Mouse (Mus musculus): ENCODE data around the gene 4931406C07Rik.

DNA sequence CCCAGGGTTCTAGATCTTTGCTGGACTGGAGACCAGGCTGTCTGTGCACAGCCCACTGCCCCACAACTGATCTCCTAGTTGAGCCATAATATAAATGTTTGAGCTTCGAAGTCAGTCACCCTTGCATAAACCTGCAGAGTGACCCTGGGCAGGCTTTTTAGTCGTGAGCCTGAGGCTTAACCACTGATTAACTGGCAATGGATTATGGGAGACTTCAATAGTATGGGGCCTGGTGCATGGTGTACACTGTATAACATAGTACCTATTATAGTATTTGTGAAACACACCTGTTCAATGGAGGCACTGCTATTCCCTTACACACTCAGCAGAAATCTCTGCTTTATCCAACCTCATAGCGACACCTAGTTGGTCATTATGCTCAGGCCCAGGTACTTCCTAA, 50.0 kb downstream of the 4931406C07Rik start:
- TF ChIP-seq CTCF (IDR thresholded peaks at IDR 0.05; ENCODE audit: extremely low read depth, insufficient read depth, low read length) = no peak
- no peak for TF ChIP-seq POLR2A (IDR thresholded peaks at IDR 0.05; ENCODE audit: extremely low read depth, insufficient read depth, low read length)

Data from cortical plate, adult 2 months (tissue).